Mouse (Mus musculus): ENCODE data around the gene Trrap. TPM values are rescaled to one million over a fixed set of nuclear protein-coding genes. Genes with fewer than 3 reads are reported as not detected.

Gene Trrap
- polyA plus RNA-seq, 1 experiment from 2014 or later, result 89.5 TPM

DNA sequence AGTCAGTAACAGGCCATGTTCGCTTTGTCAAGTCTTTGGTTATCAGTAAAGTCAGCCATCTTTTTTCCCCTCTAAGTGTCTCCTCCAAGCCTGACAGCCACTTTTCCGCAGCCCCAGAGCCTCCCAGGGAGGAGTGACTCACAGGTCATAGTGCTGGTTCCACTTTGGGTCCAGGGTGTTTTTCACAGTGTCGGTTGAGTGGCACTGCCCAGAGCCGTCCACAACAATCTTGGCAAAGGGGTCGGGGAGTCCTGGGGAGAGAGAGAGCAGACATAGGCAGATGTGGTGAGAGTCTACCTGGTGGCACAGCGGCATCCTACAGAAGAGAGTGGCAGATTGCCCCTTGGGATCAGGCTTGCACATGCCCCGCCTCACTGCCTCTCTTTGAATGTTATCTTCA is 133.5 kb downstream of the Trrap start:
- Histone ChIP-seq H3K27ac (no peak overlapping the region), H3K4me2 (no peak overlapping the region), H3K27me3 (no peaks in the 10 kb centered on the region), H3K9me3 (no peaks in the 10 kb centered on the region), H3K36me3 (peaks cover 51% of the 10 kb centered on the region), H3K4me1 (peaks cover 13% of the 10 kb centered on the region; the same call in 1 of the 2 replicates), H3K9ac (no peak overlapping the region), H3K4me3 (no peak overlapping the region)
- ATAC-seq (ENCODE audit: insufficient number of reproducible peaks, insufficient read depth, low FRiP score, low TSS enrichment, low read depth), result no peak
- 87% methylated on average over 7 of the region's 7 CpGs for WGBS

DNA sequence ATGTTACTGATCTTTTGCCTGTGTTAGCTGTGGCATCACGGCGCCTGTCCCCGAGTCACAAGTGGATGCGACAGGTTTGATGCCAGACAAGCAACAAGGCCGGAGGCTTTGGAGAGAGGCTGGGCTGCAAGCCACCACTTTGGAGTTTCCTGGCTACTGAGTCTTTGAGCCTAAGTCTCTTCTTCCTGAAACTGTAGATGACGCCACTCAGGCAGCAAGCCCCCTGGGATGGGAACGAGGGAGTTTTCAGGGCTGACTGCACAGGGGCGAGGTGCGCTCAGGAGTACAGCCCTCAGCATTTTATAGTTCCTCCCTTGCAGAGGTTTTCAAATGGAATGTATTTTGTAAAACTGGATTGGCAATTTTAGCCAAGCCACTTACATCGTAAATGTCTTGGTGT is 134.3 kb downstream of the Trrap start:
- H3K9ac ChIP-seq, result no peak overlapping the region
- no peak overlapping the region for H3K27ac ChIP-seq
- ATAC-seq (ENCODE audit: insufficient number of reproducible peaks, insufficient read depth, low FRiP score, low TSS enrichment, low read depth), result no peak
- H3K9me3 ChIP-seq, result no peaks in the 10 kb centered on the region
- peaks cover 44% of the 10 kb centered on the region for H3K36me3 ChIP-seq
- H3K4me1 ChIP-seq, result peaks cover 13% of the 10 kb centered on the region; the same call in 1 of the 2 replicates
- no peak overlapping the region for H3K4me2 ChIP-seq
- 60% methylated on average over 10 of the region's 10 CpGs for WGBS
- H3K4me3 ChIP-seq, result no peak overlapping the region
- no peaks in the 10 kb centered on the region for H3K27me3 ChIP-seq

DNA sequence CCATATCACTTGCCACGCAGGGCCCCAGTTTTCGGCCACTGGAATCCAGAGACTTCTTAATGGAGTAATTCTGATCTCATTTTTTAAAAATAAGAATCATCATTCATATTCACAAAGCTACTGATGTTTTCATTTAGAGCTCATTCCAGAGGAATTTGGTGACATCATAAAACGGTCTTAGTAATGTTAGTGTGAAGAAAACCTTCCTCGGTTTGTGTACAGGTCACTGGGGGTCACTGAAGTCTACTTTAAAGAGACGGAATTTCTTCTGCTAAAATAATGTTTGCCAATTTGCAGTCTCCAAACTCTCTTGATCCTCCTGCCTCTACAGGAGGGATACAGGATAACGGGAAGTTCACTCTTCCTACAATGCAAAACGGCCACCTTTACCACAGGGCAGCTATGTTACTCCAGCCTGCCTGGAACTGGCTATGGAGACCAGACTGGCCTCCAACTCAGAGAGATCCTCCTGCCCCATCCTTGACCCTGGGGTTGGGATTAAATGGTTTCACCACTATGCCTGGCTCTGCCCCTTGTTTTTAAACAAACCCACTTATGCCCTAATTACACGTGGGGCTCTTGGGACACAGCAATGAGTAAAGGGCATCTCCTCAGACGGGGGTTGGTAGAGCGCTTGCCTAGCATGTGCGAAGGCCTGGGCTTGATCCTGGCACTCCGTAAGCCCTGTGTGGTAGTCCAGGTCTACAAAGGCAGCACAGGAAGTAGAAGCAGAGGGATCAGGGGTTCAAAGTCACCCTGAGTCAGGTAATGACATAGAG is 137.0 kb downstream of the Trrap start:
- Histone ChIP-seq H3K9ac (no peak overlapping the region), H3K4me1 (peaks cover 13% of the 10 kb centered on the region; the same call in 1 of the 2 replicates), H3K27me3 (no peaks in the 10 kb centered on the region), H3K27ac (no peak overlapping the region), H3K4me3 (no peak overlapping the region), H3K36me3 (peaks cover 18% of the 10 kb centered on the region), H3K4me2 (no peak overlapping the region), H3K9me3 (no peaks in the 10 kb centered on the region)
- 63% methylated on average over 12 of the region's 12 CpGs for WGBS
- no peak for ATAC-seq (ENCODE audit: insufficient number of reproducible peaks, insufficient read depth, low FRiP score, low TSS enrichment, low read depth)

DNA sequence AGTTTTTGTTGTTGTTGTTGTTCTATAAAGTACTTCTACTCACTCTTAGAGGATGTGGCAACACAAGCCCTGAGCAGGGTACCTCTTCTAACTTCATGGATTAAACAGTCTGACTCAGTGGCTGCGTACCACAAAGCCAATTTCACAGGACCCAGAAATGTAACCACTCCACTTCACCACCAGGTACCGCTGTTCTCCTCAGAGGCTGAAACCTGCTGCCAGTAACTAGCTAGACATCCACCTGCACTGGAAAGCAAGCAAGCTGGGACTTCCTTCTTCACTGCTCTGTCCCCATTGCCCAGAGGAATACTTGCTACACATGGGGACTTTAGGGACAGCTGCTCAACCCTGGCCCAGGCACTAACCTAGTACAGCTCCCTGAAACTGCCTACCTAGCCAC is 140.1 kb downstream of the Trrap start:
- Histone ChIP-seq H3K27me3 (no peaks in the 10 kb centered on the region), H3K9ac (no peak overlapping the region), H3K36me3 (no peaks in the 10 kb centered on the region), H3K4me2 (no peak overlapping the region), H3K4me3 (no peak overlapping the region), H3K27ac (no peak overlapping the region), H3K4me1 (peaks cover 16% of the 10 kb centered on the region; the same call in 1 of the 2 replicates), H3K9me3 (no peaks in the 10 kb centered on the region)
- ATAC-seq (ENCODE audit: insufficient number of reproducible peaks, insufficient read depth, low FRiP score, low TSS enrichment, low read depth), result no peak
- 67% methylated on average over 2 of the region's 2 CpGs for WGBS

Small RNAs within 50 kb of the gene (microRNA-seq; reads per million reads assigned to microRNA genes)
- gene Mir7039, result not detected

Other genes starting within 250 kb of the Trrap start
- 0.96 and 0.98 TPM in 2 replicates for gene Nptx2, start 221.8 kb upstream of the Trrap start, polyA plus RNA-seq (2015; fragmentation: Nextera tagmentation; extraction: Ambion mirVana)
- gene Tmem130, start 5.9 kb upstream of the Trrap start, polyA plus RNA-seq (2015; fragmentation: Nextera tagmentation; extraction: Ambion mirVana), result 2.0 and 2.1 TPM in 2 replicates
- 15.4 and 18.0 TPM in 2 replicates for gene Smurf1, start 198.1 kb downstream of the Trrap start, polyA plus RNA-seq (2015; fragmentation: Nextera tagmentation; extraction: Ambion mirVana)

All from embryonic facial prominence, embryonic 13.5 days (tissue).